Mouse (Mus musculus): ENCODE measurements around the gene Zfp217.
"Not testable (repeated sequence)": the region's sequence is repeated elsewhere in the genome, so short reads cannot be mapped to it uniquely, and the experiment has no call there.

The Zfp217 gene

GRCm38 (mm10) chr2:170147661-170148153 is at the start of gene Zfp217:
Gene Zfp217, minus strand, starts transcription at chr2:170148103.
- no peak for DNase-seq (ENCODE audit: low spot score in 2 of 2)

GRCm38 (mm10) chr2:170195542-170196089 is 47.7 kb upstream of the Zfp217 start:
- DNase-seq (ENCODE audit: low spot score in 2 of 2): no peak

- DNase-seq (ENCODE audit: low spot score in 2 of 2): no peak
These were observed 46.9 kb upstream of the Zfp217 start for GRCm38 (mm10) chr2:170194845-170195244.

- DNase-seq (ENCODE audit: low spot score in 2 of 2): no peak
These were observed 45.9 kb upstream of the Zfp217 start for GRCm38 (mm10) chr2:170193850-170194249.

GRCm38 (mm10) chr2:170193211-170193610 is 45.3 kb upstream of the Zfp217 start:
- no peak for DNase-seq (ENCODE audit: low spot score in 2 of 2)

DNA sequence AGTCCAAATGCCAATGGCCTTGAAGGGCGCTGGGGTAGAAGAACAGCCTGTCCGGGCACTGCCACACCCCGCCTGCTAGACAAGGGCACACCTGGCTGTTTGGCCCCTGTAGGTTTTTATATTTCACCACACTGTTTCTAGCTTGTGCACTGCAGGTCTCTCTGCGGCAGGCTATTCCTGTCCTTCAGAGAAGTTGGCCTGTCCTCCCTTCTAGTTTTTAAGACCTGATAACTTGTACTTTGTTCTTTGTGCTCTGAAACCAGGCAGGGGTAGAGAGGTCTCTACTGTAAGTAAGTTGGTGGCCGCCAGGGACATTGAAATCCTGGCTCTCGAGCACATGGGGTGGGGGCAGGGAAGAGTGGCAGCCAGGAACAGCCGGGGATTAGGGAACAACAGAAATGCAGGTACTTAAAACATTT is 44.8 kb upstream of the Zfp217 start:
- DNase-seq (ENCODE audit: low spot score in 2 of 2): no peak

- DNase-seq (ENCODE audit: low spot score in 2 of 2): no peak
These were observed 40.8 kb upstream of the Zfp217 start for GRCm38 (mm10) chr2:170188721-170189120.

DNA sequence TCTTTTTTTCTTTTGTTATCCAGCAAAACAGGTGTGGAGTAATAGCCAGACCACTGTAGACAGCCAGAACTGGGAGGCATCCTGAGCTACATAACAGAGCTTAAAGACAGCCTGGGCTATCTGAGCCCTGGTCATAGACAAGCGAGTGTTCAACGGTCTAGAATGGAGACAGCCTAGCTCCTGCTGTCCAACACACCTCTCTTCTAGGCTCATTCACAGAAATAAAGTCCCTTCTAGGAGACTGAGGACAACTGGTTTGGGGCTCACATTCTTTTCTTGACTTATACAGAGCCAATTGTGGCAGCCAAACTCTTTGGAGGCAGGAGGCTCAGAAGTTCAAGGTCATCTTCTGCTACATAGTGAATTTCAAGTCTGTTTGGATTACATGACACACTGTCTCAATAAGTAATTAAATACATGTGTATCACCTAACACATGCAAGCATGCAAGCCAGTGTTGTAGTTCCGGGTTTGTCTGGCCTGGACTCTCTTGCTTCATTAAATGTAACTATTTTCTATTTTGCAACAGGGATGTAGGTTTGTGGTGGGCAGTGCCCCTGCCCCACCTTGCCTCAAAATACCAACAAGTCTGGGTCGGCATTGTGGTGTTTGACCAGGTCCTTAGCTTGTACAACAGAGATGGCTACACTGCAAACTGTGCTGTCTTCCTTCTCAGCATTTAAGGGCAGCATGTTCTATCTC is 37.4 kb upstream of the Zfp217 start:
- DNase-seq (ENCODE audit: low spot score in 2 of 2): no peak

GRCm38 (mm10) chr2:170184175-170184983 is 36.5 kb upstream of the Zfp217 start:
- peak; percentile 41 to 45 for DNase-seq (ENCODE audit: low spot score in 2 of 2)

- DNase-seq (ENCODE audit: low spot score in 2 of 2): no peak
These were observed 35.9 kb upstream of the Zfp217 start for GRCm38 (mm10) chr2:170183851-170184174.

DNA sequence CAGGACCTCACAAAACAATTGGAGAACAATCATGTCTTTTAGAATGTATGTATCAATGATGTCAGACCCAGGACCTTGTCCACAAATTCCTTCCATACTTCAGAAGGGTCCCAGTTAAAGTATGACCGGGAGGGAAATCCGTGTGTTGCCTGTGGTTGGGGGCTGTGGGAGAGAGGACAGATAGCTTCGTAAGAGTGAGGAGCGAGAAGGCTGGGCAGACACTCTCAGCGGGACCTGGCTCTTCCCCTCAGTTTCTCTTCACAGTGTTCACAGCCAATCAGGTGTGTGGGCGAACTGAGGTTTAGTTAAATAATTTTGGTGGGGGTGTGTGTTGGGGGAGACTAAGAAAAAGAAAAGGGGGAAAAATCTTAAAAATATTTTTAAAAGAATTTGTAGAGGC is 34.0 kb upstream of the Zfp217 start:
- DNase-seq (ENCODE audit: low spot score in 2 of 2): no peak

- DNase-seq (ENCODE audit: low spot score in 2 of 2): not testable (repeated sequence)
These were observed 32.9 kb upstream of the Zfp217 start for GRCm38 (mm10) chr2:170180769-170181168.

- no peak for DNase-seq (ENCODE audit: low spot score in 2 of 2)
These were observed 31.4 kb upstream of the Zfp217 start for GRCm38 (mm10) chr2:170179317-170179716.

DNA sequence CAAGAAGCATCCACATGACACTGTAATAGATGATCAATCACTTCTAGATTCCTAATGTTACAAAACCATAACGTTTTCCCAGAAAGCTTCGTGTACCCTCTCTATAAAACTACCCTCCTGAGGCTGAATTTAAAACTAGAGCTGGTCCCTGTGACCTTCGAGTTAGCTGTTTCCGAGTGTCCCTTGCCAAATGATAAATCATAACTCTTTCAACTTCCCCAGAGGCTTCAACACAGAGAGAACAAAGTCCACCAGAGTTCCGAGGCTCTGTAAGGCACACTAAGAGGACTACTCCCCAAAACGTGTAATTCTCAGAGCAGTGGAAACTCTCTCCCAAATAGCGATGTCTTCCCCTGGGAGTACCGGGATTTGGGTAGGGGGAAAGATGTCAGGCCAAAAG is 29.4 kb upstream of the Zfp217 start:
- no peak for DNase-seq (ENCODE audit: low spot score in 2 of 2)

DNA sequence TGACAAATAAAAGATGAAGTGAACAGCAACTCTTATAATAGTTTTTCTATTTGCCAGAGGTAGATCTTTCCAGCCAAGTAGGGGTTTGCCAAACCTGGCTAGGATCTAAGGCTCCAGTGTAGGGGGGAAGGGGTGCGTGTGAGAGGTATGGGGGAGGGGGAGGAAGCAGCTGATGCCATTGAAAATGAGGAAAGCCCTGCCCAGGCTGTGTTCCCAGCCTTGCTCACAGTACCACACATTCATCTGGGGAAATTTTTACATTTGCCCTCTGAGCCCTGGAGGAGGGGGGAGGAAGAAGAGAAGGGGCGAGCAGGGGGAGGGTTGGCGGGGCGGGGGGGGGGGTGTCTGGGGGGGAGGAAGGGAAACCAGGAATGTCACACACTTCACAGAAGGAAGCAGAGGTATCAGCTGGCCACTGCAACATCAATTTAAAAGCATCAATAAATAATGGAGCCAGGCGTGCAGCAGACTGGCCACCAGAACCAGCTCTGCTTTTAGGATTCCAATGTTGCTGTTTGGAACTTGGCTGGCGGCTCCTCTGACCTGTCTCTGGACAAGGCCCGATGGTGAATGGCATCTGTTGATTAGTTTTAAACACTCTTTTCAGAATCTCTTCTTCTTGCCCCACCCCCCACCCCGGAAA is 28.5 kb upstream of the Zfp217 start:
- no peak for DNase-seq (ENCODE audit: low spot score in 2 of 2)

GRCm38 (mm10) chr2:170175661-170176150 is 27.8 kb upstream of the Zfp217 start:
- no peak for DNase-seq (ENCODE audit: low spot score in 2 of 2)

DNA sequence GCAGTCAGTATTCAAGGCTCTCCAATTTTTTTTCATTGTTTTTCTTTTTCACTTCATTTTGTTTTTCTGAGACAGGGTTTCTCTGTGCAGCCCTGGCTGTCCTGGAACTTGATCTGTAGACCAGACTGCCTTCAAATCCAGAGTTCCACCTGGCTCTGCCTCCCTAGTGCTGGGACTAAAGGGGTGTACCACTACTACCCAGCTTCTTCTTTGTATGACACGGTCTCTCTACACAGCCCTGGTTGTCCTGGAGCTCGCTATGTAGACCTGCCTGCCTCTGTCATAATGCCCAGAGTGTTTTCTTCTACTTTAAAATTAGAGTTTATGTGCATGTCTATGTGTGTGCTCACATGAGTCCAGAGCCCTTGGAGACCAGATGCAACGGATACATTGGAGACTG is 27.3 kb upstream of the Zfp217 start:
- DNase-seq (ENCODE audit: low spot score in 2 of 2): no peak

DNA sequence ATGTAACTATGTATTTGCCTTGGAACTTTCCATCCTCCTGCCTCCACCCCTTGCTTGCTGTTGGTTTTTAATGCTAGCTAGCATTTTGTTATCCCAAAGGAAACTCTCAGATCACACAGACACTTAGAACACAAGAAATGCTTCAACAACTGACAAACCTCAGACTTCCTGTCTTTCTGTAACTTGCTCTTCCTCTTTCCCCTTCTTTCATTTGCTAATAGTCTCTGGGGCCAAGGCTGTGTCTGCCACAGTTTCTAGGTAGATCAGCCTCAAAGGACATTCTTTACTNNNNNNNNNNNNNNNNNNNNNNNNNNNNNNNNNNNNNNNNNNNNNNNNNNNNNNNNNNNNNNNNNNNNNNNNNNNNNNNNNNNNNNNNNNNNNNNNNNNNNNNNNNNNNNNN is 21.2 kb upstream of the Zfp217 start:
- DNase-seq (ENCODE audit: low spot score in 2 of 2): no peak

- no peak for DNase-seq (ENCODE audit: low spot score in 2 of 2)
These were observed 17.7 kb upstream of the Zfp217 start for GRCm38 (mm10) chr2:170165649-170166048.

DNA sequence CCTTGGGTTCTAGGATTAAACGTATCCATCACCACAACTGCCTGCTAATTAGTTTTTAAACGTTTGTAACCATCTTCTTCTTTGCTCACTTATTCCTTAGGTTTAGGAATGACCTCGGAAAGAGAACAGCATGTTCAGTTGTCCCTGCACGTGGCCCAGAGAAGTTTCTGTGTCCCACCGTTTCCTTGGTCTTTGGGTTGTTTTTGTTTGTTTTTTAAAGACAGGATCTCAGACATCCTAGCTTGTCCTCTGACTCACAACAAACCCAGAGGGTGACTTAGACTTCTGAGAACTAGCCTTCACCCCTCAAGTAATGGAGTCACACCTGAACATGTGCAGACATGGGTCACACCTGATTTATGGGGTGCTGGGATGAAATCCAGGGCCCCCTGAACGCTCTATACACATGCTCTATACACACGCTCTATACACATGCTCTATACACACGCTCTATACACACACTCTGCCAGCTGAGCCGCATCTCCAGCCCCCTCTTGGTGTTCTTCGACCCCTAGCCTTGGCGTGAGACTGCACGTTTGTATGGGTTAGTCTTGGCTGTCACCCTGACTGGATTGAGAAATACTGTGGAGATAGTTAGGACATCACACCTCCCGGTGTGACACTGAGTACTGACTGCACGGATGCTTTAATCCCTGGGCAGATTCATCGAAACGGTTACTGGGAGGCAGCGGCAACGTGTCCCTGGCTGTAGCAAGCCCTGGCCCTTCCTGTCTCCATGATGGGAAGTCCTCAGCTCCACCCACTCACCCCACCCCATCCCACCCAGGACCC is 16.0 kb upstream of the Zfp217 start:
- no peak for DNase-seq (ENCODE audit: low spot score in 2 of 2)

DNA sequence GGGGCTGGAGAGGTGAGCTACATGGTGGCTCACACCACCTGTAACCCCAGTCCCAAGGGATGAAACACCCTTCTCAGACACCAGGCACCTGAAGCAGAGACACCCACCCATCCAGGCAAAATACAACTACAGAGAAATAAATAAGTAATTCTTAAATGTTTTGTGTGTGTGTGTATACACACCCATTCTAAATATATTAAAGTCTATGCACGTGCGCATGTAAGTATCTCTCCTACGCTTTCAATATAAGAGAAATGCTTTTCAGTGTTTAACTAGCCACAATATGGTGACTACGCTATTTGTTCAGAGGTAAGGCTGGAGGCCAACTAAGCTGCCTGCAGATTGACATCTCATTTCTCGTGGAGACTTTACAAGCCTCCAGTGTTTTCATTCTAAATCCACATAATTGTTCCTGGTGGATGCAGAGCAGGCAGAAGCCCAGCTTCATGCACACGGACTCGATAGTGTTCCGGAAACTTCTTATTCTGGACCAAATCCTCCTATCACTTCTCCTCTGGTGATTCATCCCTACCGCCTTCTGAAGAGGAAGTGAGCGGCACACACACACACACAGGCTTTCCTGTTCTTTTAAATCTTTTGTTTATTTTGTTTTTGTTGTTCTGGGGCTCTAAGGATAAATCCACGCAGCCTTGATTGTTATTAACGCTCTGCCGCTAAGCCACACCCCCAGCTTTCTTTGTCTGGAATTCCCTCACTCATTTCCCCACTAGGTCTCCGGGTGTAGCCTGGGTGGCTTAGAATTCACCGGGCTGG is 12.1 kb upstream of the Zfp217 start:
- no peak for DNase-seq (ENCODE audit: low spot score in 2 of 2)

All from right cerebral cortex, adult 2 months (tissue).